Mouse (Mus musculus) midbrain, postnatal 0 days (tissue): ENCODE results near the gene Mamdc2. TPM values are rescaled to one million over a fixed set of nuclear protein-coding genes. Genes with fewer than 3 reads are reported as not detected.

Experiments used
- ATAC-seq: fragments of 200-750 bp; cut with Nextera tagmentation; 2 replicates; pipeline ENCODE4 v1.8.0; 2017; ENCODE audit warnings: moderate number of reproducible peaks, mild to moderate bottlenecking, moderate TSS enrichment, moderate library complexity; ENCODE audit not compliant: low FRiP score
- DNase-seq: peaks from one replicate; pipeline ENCODE4 v3.0.0-alpha.2; 2015; ENCODE audit warnings: low spot score
- H3K27ac ChIP-seq: fragments of 300-500 bp; sonication (generic); 2 replicates; pipeline ENCODE4 v1.5.1; 2014; ENCODE audit warnings: low read depth, mild to moderate bottlenecking, low read length, mixed read lengths
- H3K27me3 ChIP-seq: fragments of 300-500 bp; sonication (generic); 2 replicates; pipeline ENCODE4 v1.6.1; 2014; ENCODE audit warnings: low read length, control low read depth, mixed read lengths; ENCODE audit not compliant: insufficient read depth
- H3K36me3 ChIP-seq: fragments of 300-500 bp; sonication (generic); 2 replicates; pipeline ENCODE4 v1.6.1; 2014; ENCODE audit warnings: low read length, control low read depth, mixed read lengths; ENCODE audit not compliant: insufficient read depth
- H3K4me1 ChIP-seq: fragments of 300-500 bp; sonication (generic); 2 replicates; pipeline ENCODE4 v1.6.1; 2014; ENCODE audit warnings: mild to moderate bottlenecking, control low read depth, antibody characterized with exemption, low read length, mixed read lengths; ENCODE audit not compliant: insufficient read depth
- H3K4me2 ChIP-seq: fragments of 300-500 bp; sonication (generic); 2 replicates; pipeline ENCODE4 v1.6.1; 2014; ENCODE audit warnings: low read depth, mild to moderate bottlenecking, low read length, mixed read lengths; ENCODE audit not compliant: poor library complexity, severe bottlenecking
- H3K4me3 ChIP-seq: fragments of 300-500 bp; sonication (generic); 2 replicates; pipeline ENCODE4 v1.5.1; 2014; ENCODE audit warnings: low read depth, mild to moderate bottlenecking, low read length, moderate library complexity
- H3K9ac ChIP-seq: fragments of 300-500 bp; sonication (generic); replicated peaks from 2 replicates; pipeline ENCODE4 v1.6.1; 2014; ENCODE audit warnings: mild to moderate bottlenecking, low read length, moderate library complexity, mixed read lengths; ENCODE audit not compliant: poor library complexity, severe bottlenecking
- H3K9me3 ChIP-seq: fragments of 300-500 bp; sonication (generic); 2 replicates; pipeline ENCODE4 v1.6.1; 2016; ENCODE audit warnings: low read length, control low read depth
- CTCF ChIP-seq: IDR thresholded peaks from 2 replicates; pipeline ENCODE4 v1.5.1; 2016; ENCODE audit warnings: antibody characterized with exemption, mild to moderate bottlenecking
- WGBS: fragments of 180-500 bp; shearing (Covaris S2); extraction: QIAGEN DNeasy Blood & Tissue Kit; methylation state at CpG from one replicate; pipeline ENCODE4 v1.1.7; 2014; 5-methylcytosine and 5-hydroxymethylcytosine counted together
- polyA plus RNA-seq: library from polyadenylated mRNA; unstranded; fragments of >200 nt; fragmentation: Nextera tagmentation; extraction: Ambion mirVana; gene quantifications from 2 replicates; pipeline ENCODE4 v1.2.1, GENCODE M21; 2015
- total RNA-seq: library from RNA; depleted of rRNA; stranded (reverse); fragments of >200 nt; gene quantifications from 2 replicates; pipeline ENCODE4 v1.2.3, GENCODE M21; 2014; rRNA removed

Gene Mamdc2
- total and polyA plus RNA-seq, 2 experiments from 2014 or later: 4.2 to 5.3 TPM

- no peak for DNase-seq
- 54% methylated on average over 4 of the region's 4 CpGs for WGBS
- Histone ChIP-seq H3K27ac (no peak overlapping the region), H3K4me2 (peak overlapping the region; percentile 65), H3K36me3 (no peaks in the 10 kb centered on the region), H3K9ac (peak overlapping the region; percentile 89; the same call in 1 of the 2 replicates), H3K27me3 (no peaks in the 10 kb centered on the region), H3K9me3 (no peaks in the 10 kb centered on the region), H3K4me3 (peak overlapping the region; percentile 94), H3K4me1 (0 out of 2 replicates have a peak, but pooled peaks cover 5% of the 10 kb centered on the region)
- ATAC-seq: peak; percentile 17; the same call in 1 of the 2 replicates
- no peak for TF ChIP-seq CTCF
These were observed 174.1 kb downstream of the Mamdc2 start for GRCm38 (mm10) chr19:23274054-23274724.

GRCm38 (mm10) chr19:23273355-23274053, 174.7 kb downstream of the Mamdc2 start, which contains the start of gene Smc5:
Smc5 (minus strand) TSS chr19:23273897.
- WGBS: under 1% methylated on average over 54 of the region's 69 CpGs
- TF ChIP-seq CTCF: no peak

DNA sequence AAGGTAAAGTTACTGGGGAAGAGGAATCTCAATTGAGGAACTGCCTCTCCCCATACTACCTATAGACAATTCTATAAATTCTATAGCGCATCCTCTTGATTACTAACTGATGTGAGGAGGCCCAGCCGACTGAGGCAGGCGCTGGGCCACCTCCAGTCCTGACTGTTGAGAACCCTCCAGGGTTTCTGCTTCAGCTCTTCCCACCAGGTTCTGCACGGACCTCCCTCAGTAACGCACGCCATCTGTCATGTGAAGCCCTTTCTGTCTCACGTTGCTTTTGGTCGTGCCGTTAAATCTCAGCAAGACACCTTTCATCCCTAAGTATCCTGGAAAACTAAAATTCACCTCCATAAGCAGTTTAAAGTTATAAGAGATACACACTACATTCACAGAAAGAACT, 191.5 kb downstream of the Mamdc2 start:
- ATAC-seq: no peak
- H3K4me3 ChIP-seq: no peak overlapping the region
- H3K9ac ChIP-seq: no peak overlapping the region
- no peak for TF ChIP-seq CTCF
- no peaks in the 10 kb centered on the region for H3K9me3 ChIP-seq
- 87% methylated on average over 9 of the region's 9 CpGs for WGBS
- no peak for DNase-seq
- no peak overlapping the region for H3K4me2 ChIP-seq
- no peaks in the 10 kb centered on the region for H3K27me3 ChIP-seq
- no peaks in the 10 kb centered on the region for H3K4me1 ChIP-seq
- peaks cover 18% of the 10 kb centered on the region for H3K36me3 ChIP-seq
- no peak overlapping the region for H3K27ac ChIP-seq

More at GRCm38 (mm10) chr19:23273355-23274053, 174.7 kb downstream of the Mamdc2 start, which contains the start of gene Smc5:
- ATAC-seq (peak; percentile 94), DNase-seq (peak; percentile 79)
- Histone ChIP-seq H3K4me2 (peak within 1 kb of the TSS; percentile 65), H3K9me3 (no peaks in the 10 kb centered on the region), H3K36me3 (0 out of 2 replicates have a peak, but pooled peaks cover 2% of the 10 kb centered on the region), H3K27ac (peak within 1 kb of the TSS; percentile 44), H3K4me3 (peak within 1 kb of the TSS; percentile 94), H3K27me3 (no peaks in the 10 kb centered on the region), H3K9ac (peak within 1 kb of the TSS; percentile 89), H3K4me1 (0 out of 2 replicates have a peak, but pooled peaks cover 5% of the 10 kb centered on the region)

Other genes with a start within 250 kb of the Mamdc2 start
- gene Smc5, start 174.5 kb downstream of the Mamdc2 start, total RNA-seq: 19.2 and 40.1 TPM in 2 replicates
- 16.3 and 20.3 TPM in 2 replicates for gene Smc5, start 174.5 kb downstream of the Mamdc2 start, polyA plus RNA-seq
- gene 1700028P14Rik, start 204.4 kb upstream of the Mamdc2 start, total RNA-seq: 0.33 and 1.1 TPM in 2 replicates
- 1.7 and 2.8 TPM in 2 replicates for gene 1700028P14Rik, start 204.4 kb upstream of the Mamdc2 start, polyA plus RNA-seq
- 23.2 and 24.9 TPM in 2 replicates for gene Ptar1, start 239.0 kb upstream of the Mamdc2 start, total RNA-seq
- 3.6 and 4.1 TPM in 2 replicates for gene Ptar1, start 239.0 kb upstream of the Mamdc2 start, polyA plus RNA-seq